ENCODE assay signal across 8 mouse cellular contexts in genomic region chr1:125482459-125483287, GRCm38 (mm10). TPM values are rescaled to one million over a fixed set of nuclear protein-coding genes. Genes with fewer than 3 reads are reported as not detected.
DNase-seq lines count a peak whose midpoint lies in the region; ATAC-seq lines count a peak whose summit lies in the region.

No protein-coding gene starts in this region.

- no peak overlapping the region for H3K4me2 ChIP-seq in neural tube, embryonic 13.5 days

- no peak overlapping the region for H3K27ac ChIP-seq in neural tube, embryonic 13.5 days (replicated peaks)

- H3K4me3 ChIP-seq in neural tube, embryonic 13.5 days: no peak overlapping the region

- peak; percentile 36; the same call in 1 of the 2 replicates for ATAC-seq in neural tube, embryonic 13.5 days (ENCODE audit: low read depth)

- H3K9me3 ChIP-seq in neural tube, embryonic 13.5 days: no peaks in the 10 kb centered on the region

- WGBS in neural tube, embryonic 13.5 days: 80% methylated on average over 10 of the region's 10 CpGs

- no peak overlapping the region for H3K9ac ChIP-seq in neural tube, embryonic 13.5 days

- no peak for DNase-seq in neural tube, embryonic 10.5 days (ENCODE audit: extremely low spot score, low spot score)
- DNase-seq in frontal cortex, adult 2 months (ENCODE audit: extremely low spot score in 1 of 2, low spot score in 1 of 2): peak; percentile 7 to 40
- peak; percentile 62 for DNase-seq in layer of hippocampus, adult 9-11 months
- peak; percentile 18 for DNase-seq in right cerebral cortex, postnatal 4 days
- DNase-seq in gastrocnemius, postnatal 36 days: no peak
- no peak for DNase-seq in adrenal gland, adult (ENCODE audit: inconsistent age in 2 of 2, low spot score in 1 of 2)
- no peak for DNase-seq in embryo, embryonic 9.5 days (ENCODE audit: extremely low spot score)

- H3K36me3 ChIP-seq in neural tube, embryonic 13.5 days: no peaks in the 10 kb centered on the region

- no peaks in the 10 kb centered on the region for H3K27me3 ChIP-seq in neural tube, embryonic 13.5 days

- H3K4me1 ChIP-seq in neural tube, embryonic 13.5 days (replicated peaks): no peaks in the 10 kb centered on the region

- intact Hi-C loops in gastrocnemius, postnatal 36 days (cut with DNase I): no loop called here

RNA-seq across cellular contexts. Expression of gene Actr3, which starts 47.1 kb away (rescaled TPM):
- 255 and 272 TPM in 2 replicates for polyA plus RNA-seq in neural tube, embryonic 13.5 days (2015; fragmentation: Nextera tagmentation; extraction: Ambion mirVana)
- polyA plus RNA-seq in frontal cortex, adult 2 months (2012; rRNA removed): 98.4 and 107 TPM in 2 replicates
- total RNA-seq in gastrocnemius, postnatal 36 days (2021): 10 to 100 TPM; 34.4 to 34.8 TPM

Comparison
In these comparisons a context has a peak if more than half of its experiments do, and no peak if none do; other contexts are left out.
1. DNase-seq: peak in frontal cortex, adult 2 months (2 of 2), layer of hippocampus, adult 9-11 months (single experiment) and right cerebral cortex, postnatal 4 days (single experiment); none in neural tube, embryonic 10.5 days (single experiment), gastrocnemius, postnatal 36 days (0 of 2), adrenal gland, adult (0 of 2) and embryo, embryonic 9.5 days (single experiment).